Comparison of ENCODE assay signal across 15 mouse cellular contexts in the genomic region with DNA sequence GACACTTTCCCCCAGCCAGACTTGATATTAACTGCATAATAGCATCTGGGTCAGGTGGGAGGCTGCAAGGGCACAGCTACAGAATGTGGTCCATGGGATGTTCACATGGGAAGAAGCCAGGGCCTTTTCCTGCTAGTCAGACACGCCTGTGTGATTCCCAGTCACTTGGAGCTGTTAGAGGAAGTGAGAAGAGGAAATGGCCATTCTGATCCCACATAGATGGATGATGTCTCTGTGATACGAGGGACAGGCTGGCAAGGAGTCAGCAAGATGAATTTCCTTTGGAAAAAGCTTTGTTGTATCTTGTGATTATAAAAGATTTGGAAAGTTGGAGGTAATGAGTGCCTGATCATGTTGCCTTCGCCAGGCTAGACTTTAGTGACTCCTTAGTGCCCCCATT.
DNase-seq lines count a peak whose midpoint lies in the region; ATAC-seq lines count a peak whose summit lies in the region.
"Had no signal": no experiment of that assay in that cellular context is flagged by ENCODE, and none has a peak within 500 bp of the region (broad histone marks: within the 10 kb centered on the region; RNA-seq: fewer than 3 reads in every experiment).

No protein-coding gene starts in this region.

- no peak overlapping the region for H3K4me3 ChIP-seq in midbrain, embryonic 11.5 days (ENCODE audit: low read depth, low read length)
- no peak overlapping the region for H3K4me3 ChIP-seq in midbrain, embryonic 14.5 days (replicated peaks; ENCODE audit: low read depth, low read length)
- no peak overlapping the region for H3K4me3 ChIP-seq in lung, embryonic 16.5 days (ENCODE audit: low read length)
- H3K4me3 ChIP-seq in hindbrain, embryonic 12.5 days = no peak overlapping the region
- H3K4me3 ChIP-seq: hindbrain, embryonic 10.5 days; midbrain, embryonic 10.5 days; myocyte had no signal

- DNase-seq in cerebellum, postnatal 10 days = peak; percentile 33 to 38
- DNase-seq in cerebellum, adult 9-11 months = no peak
- peak; percentile 14 for DNase-seq in midbrain, embryonic 11.5 days (ENCODE audit: low spot score, missing footprints)
- DNase-seq in midbrain, embryonic 14.5 days = no peak
- DNase-seq in layer of hippocampus, adult 18-20 months (ENCODE audit: low spot score in 2 of 2) = no peak
- no peak for DNase-seq in retina, postnatal 1 day
- DNase-seq: cerebellum, adult 2 months; gastrocnemius, postnatal 36 days; right cerebral cortex, postnatal 25 days had no signal

- H3K36me3 ChIP-seq in midbrain, embryonic 11.5 days (ENCODE audit: control insufficient read depth, insufficient read depth, low read length) = 0 out of 2 replicates have a peak, but pooled peaks cover 2% of the 10 kb centered on the region
- H3K36me3 ChIP-seq in midbrain, embryonic 14.5 days (ENCODE audit: control insufficient read depth, insufficient read depth, low read length) = peaks cover 12% of the 10 kb centered on the region; the same call in 1 of the 2 replicates
- H3K36me3 ChIP-seq in lung, embryonic 16.5 days (ENCODE audit: control insufficient read depth, insufficient read depth, low read length) = 0 out of 2 replicates have a peak, but pooled peaks cover 2% of the 10 kb centered on the region
- H3K36me3 ChIP-seq in hindbrain, embryonic 12.5 days = 0 out of 2 replicates have a peak, but pooled peaks cover 6% of the 10 kb centered on the region

- H3K4me1 ChIP-seq in midbrain, embryonic 11.5 days (ENCODE audit: control insufficient read depth, insufficient read depth, low read length) = no peaks in the 10 kb centered on the region
- H3K4me1 ChIP-seq in midbrain, embryonic 14.5 days (ENCODE audit: control insufficient read depth, insufficient read depth, low read length) = no peaks in the 10 kb centered on the region
- H3K4me1 ChIP-seq in lung, embryonic 16.5 days (replicated peaks; ENCODE audit: control insufficient read depth, insufficient read depth, low read length) = peaks cover 11% of the 10 kb centered on the region
- peaks cover 12% of the 10 kb centered on the region for H3K4me1 ChIP-seq in hindbrain, embryonic 12.5 days

- ATAC-seq in midbrain, embryonic 11.5 days (ENCODE audit: low FRiP score) = no peak
- ATAC-seq in midbrain, embryonic 14.5 days (ENCODE audit: low FRiP score, low TSS enrichment) = no peak
- ATAC-seq in lung, embryonic 16.5 days (ENCODE audit: low read depth) = peak; percentile 65
- ATAC-seq in hindbrain, embryonic 12.5 days (ENCODE audit: low FRiP score) = no peak

- no peaks in the 10 kb centered on the region for H3K27me3 ChIP-seq in midbrain, embryonic 11.5 days (ENCODE audit: control insufficient read depth, insufficient read depth, low read length)
- no peaks in the 10 kb centered on the region for H3K27me3 ChIP-seq in midbrain, embryonic 14.5 days (ENCODE audit: control insufficient read depth, insufficient read depth, low read length)
- H3K27me3 ChIP-seq in lung, embryonic 16.5 days (ENCODE audit: control insufficient read depth, insufficient read depth, low read depth, low read length) = no peaks in the 10 kb centered on the region
- no peaks in the 10 kb centered on the region for H3K27me3 ChIP-seq in hindbrain, embryonic 12.5 days

- no peak overlapping the region for H3K27ac ChIP-seq in midbrain, embryonic 11.5 days (ENCODE audit: low read depth, low read length)
- no peak overlapping the region for H3K27ac ChIP-seq in midbrain, embryonic 14.5 days (replicated peaks; ENCODE audit: low read depth, low read length)
- no peak overlapping the region for H3K27ac ChIP-seq in lung, embryonic 16.5 days (ENCODE audit: low read length)
- no peak overlapping the region for H3K27ac ChIP-seq in hindbrain, embryonic 12.5 days
- H3K27ac ChIP-seq: hindbrain, embryonic 10.5 days; liver, embryonic 14.5 days; midbrain, embryonic 10.5 days had no signal

- no peak overlapping the region for H3K4me2 ChIP-seq in midbrain, embryonic 11.5 days
- no peak overlapping the region for H3K4me2 ChIP-seq in midbrain, embryonic 14.5 days (ENCODE audit: low read length)
- no peak overlapping the region for H3K4me2 ChIP-seq in lung, embryonic 16.5 days (ENCODE audit: low read depth, low read length)
- H3K4me2 ChIP-seq in hindbrain, embryonic 12.5 days (replicated peaks) = no peak overlapping the region

- H3K9me3 ChIP-seq in midbrain, embryonic 11.5 days (ENCODE audit: control insufficient read depth, low read length) = no peaks in the 10 kb centered on the region
- H3K9me3 ChIP-seq in midbrain, embryonic 14.5 days (ENCODE audit: control insufficient read depth, low read length) = no peaks in the 10 kb centered on the region
- H3K9me3 ChIP-seq in lung, embryonic 16.5 days (ENCODE audit: control insufficient read depth, low read length) = no peaks in the 10 kb centered on the region
- no peaks in the 10 kb centered on the region for H3K9me3 ChIP-seq in hindbrain, embryonic 12.5 days (replicated peaks)
- H3K9me3 ChIP-seq: hindbrain, embryonic 10.5 days; midbrain, embryonic 10.5 days had no signal

- H3K9ac ChIP-seq in midbrain, embryonic 11.5 days (ENCODE audit: low read length) = no peak overlapping the region
- H3K9ac ChIP-seq in midbrain, embryonic 14.5 days (replicated peaks; ENCODE audit: low read length) = no peak overlapping the region
- no peak overlapping the region for H3K9ac ChIP-seq in lung, embryonic 16.5 days (ENCODE audit: low read length)
- no peak overlapping the region for H3K9ac ChIP-seq in hindbrain, embryonic 12.5 days
- H3K9ac ChIP-seq: liver, embryonic 14.5 days had no signal

- 84% methylated on average over 3 of the region's 3 CpGs for WGBS in midbrain, embryonic 11.5 days
- WGBS in midbrain, embryonic 14.5 days = 88% methylated on average over 3 of the region's 3 CpGs
- WGBS in lung, embryonic 16.5 days = 62% methylated on average over 3 of the region's 3 CpGs
- WGBS in hindbrain, embryonic 12.5 days = 83% methylated on average over 3 of the region's 3 CpGs

Comparison
In these comparisons a context has a peak if more than half of its experiments do, and no peak if none do; other contexts are left out.
1. DNase-seq: peak in cerebellum, postnatal 10 days (2 of 2) and midbrain, embryonic 11.5 days (single experiment); none in cerebellum, adult 9-11 months (single experiment), midbrain, embryonic 14.5 days (single experiment), layer of hippocampus, adult 18-20 months (0 of 2) and retina, postnatal 1 day (single experiment).